Mouse (Mus musculus) urinary bladder, postnatal 4 days (tissue): ENCODE measurements around the gene Htr1f.
"Not testable (repeated sequence)": the region's sequence is repeated elsewhere in the genome, so short reads cannot be mapped to it uniquely, and the experiment has no call there.

Experiments used
- DNase-seq, 2 experiments: peaks; one replicate each; pipeline ENCODE4 v3.0.0; 2021 to 2022; ENCODE audit warnings: low spot score in 2 of 2

Gene Htr1f

DNA sequence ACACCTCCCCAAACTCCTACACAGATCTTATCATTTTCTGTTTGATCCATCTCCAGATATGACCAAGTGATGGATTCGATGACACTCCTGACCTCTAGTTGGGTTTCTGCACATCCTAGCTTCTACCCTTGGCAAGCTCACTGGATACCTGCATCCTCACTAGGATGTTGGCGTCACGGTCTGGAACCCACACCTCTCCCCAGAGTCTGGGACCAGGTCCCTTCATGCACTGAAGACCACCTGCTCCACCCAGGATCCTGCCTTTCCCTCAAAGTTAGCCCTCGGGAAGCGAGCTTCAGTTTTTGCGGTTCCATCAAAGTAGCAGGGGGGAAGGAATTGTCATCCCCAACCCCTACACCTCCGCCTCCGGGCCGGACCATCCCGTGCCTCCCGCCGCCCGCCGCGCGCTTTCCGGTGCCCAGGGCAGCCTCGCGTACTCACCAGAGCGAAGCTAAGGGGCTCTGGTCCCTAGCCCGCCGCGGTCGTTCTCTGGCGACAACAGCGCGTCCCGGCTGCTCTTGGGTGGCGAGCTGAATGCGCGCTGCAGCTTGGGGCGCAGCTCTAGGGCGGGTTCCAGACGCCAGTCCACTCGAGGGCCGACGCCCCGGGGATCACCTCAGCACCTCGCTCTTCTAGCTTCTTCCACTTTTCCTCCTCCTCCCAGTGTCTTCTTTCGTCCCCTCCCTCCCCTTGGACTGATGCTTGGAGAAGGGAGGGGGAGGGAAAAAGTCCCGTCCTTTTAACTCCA, at the start of gene Htr1f:
Gene Htr1f (minus strand): TSS at position 671 of the 748 bp plus-strand sequence.
- DNase-seq = no peak

DNA sequence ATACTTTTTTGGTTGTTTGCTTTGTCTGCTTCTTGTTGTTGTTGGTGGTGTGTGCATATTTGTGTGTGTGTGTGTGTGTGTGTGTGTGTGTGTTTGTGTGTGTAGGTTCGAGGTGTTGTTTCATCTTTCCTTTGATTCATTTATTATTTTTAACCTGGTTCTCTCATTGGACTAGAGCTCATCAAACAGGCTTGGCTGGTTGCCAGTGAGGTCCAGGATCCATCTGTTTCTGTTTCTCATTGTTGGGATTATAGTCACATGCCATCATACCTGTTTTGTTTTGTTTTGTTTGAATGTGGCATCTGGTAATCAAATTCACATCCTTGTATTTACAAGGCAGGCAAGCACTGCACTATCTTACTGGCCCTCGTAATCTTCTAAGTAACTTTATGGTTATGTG, 34.1 kb upstream of the Htr1f start:
- DNase-seq = no peak

DNA sequence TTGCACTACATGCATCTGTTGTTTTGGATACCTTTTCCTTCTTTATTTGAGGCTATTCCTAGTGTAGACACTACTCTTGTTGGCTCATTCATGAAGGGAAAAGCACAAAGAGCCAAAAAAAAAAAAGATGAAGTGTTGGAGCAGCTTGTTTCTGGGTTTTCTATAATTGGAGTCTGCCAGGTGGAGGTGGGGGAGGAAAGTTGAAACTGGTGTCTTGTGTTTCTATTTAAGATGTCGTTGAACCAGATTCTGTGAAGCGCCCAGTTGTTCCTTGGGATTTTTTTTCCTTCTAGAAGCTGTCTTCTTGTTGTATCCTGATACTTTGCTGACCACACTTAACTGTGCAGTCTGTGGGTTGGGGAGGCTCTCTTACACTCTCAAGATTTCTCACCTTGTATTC, 23.7 kb upstream of the Htr1f start:
- DNase-seq = no peak

DNA sequence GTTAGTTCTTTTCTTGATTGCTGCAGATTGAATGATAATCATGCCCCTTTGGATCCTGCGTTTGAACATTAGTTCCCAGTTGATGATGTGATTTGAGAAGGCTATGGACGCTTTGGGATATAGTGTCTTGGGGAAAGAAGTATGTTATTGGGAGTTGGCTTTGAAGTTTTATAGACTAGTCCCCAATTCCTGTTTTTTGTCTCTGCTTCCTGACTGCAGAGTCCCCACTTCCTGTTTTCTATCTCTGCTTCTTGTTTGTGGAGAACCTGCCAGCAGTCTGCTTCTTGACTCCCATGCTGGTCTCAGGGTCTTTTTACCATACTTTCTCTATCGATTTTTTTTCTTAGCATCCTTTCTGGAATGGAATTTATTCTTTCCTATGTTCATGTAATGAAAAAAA, 22.2 kb upstream of the Htr1f start:
- DNase-seq = no peak

DNA sequence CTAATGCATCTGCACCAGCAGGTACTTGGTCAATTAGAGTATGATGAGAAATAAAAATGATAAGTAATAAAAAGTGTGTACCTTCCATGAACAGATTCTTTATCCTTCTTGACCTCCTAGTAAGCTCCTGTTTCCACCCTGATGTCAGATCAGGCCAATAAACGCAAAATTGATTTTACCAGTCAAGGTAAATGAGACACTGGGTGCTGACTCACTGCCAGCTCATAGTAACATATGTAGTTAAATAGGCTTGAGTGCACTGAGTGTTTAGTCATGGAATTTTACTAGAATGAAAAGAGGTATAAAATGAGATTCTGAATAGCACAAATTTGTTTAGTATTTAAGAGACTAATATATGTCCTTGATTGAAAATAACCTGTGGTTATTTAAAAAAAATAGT, 6.6 kb upstream of the Htr1f start:
- no peak for DNase-seq

DNA sequence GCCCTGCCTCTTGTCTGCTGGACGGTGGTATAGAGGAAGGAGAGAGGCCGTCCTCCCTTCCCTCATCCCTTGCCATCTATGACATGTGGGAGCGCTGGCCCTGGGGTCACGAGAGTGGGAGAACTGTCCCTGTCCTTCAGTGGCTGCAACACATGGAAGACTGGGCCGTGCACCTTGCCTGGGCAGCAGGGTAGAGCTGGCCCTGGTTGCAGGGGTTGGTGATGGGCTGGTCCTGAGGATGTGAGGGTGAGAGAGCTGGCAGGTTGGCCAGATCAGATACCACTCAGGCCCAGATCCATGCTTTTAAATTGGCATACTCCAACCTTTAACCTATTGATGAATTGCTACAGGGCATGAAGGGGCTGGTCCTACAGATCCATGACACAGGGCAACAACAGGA, 12.1 kb downstream of the Htr1f start:
- no peak for DNase-seq

DNA sequence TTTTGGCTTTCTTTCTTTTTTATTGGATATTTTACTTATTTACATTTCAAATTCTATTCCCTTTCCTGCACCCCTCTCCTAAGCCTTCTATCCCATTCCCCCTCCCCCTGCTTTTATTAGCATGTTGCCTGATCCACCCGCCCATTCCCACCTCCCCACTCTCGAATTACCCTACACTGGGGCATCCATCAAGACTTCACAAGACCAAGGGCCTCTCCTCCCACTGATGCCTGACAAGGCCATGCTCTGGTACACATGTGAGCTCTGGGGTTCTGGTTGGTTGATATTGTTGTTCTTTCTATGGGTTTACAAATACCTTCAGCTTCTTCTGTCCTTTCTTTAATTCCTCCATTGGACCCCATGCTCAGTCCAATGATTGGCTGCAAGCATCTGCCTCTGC, 22.2 kb downstream of the Htr1f start:
- DNase-seq = no peak

DNA sequence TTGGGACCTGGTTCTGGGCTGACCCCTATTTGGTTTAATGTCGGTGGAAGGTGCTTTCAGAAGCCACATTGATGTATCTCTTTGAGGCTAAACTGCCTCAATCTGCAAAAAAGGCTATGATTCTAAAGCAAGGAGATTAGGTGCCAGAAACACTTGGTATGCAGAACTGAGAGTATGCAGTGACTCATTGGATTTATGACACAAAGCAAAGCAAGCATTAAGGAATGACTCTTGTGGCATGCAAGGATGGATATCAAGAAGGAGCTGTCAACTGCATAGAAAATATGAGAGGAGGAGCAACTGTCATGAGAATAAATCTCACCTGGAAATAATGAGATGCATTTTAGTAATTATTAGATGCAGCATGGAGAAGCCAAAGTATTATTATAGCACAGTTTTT, 35.8 kb downstream of the Htr1f start:
- DNase-seq = no peak

DNA sequence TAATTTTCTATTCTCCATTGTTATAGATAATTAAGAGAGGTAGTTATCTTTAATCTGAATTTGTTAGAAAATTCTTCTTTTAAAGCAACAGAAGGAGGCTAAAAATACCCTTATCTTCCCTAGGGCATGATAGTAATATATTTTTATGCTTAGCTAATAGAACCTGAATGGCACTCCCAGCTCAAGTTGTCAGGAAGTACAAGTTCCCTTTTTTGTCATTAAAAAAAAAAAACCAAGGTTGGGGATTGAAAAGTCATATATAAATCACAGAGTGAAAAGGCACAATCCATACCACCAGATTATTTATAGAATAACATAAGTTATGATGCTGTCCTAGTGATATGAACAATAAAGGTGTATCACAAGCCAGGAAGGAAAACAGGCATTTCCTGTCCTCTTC, 39.4 kb downstream of the Htr1f start:
- no peak for DNase-seq

DNA sequence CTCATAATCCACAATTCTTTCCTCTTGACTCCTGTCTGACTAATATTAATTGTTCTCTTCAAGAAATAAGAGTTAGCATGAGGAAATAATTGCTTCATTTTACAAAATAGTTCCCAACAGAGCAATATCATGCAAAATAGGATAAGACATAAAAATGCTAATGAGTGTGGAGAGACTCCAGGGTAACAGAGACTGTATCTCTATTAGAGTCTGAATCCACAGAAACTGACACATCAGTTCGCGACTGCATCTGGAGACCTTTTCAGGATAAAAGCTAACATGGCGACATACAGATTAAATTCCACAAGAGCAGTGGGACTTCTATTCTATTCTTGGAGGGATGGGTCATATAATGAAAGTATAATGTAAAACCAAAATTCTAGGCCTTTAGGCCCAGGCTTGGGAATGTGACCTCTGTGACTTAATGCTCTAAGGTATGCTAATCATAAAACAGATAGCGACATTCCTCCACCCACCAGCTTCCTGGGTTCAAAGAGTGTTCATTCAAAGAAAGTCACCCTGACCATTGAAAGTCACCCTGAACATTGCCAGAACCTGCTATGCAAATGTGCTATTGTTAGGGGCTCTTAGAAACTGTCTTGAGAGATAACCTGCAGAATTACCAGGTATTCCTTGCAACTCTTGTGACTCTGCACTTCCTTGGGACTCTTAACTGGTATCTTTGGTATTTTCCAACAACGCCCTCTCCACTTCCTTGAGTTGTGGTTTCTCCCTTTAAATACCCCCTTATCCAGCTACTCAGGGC, 67.8 kb downstream of the Htr1f start:
- DNase-seq = not testable (repeated sequence)

DNA sequence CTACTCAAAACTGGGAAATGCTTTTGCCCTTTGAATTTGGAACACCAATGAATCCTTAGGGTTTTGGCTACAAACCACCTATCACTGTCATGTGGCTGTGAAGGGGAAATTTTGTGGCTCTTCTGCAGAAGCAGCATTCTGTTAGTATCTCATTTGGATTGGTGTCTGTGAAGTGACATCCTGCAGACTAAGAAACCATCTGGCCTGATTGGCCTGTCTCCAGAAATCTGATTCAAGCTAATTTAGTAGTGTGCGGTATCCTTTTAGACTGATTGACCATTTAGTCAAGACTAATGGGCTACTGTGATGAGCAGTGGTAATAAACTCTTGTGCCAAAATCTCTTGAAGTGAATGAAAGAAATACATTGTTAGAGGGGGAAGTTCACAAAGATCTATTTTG, 76.0 kb downstream of the Htr1f start:
- DNase-seq = no peak

DNA sequence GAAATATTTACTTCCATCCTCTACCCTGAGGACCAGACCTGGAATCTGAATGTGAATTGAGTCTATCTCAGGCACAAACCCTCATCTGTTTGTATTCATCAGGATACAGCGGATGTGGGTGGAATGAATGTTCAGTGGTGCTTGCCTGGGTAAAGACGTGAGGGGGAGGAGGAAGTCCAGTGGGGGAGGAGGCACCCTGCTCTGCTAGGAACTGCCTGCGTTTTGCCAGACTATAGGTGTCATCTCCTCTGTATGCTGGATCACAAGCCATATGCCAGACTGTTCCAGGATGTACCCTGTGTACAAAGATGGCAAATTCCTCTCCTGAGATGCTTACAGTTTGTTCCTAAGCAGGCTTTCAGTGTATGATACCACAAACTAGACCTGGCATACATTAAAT, 83.3 kb downstream of the Htr1f start:
- DNase-seq = no peak

DNA sequence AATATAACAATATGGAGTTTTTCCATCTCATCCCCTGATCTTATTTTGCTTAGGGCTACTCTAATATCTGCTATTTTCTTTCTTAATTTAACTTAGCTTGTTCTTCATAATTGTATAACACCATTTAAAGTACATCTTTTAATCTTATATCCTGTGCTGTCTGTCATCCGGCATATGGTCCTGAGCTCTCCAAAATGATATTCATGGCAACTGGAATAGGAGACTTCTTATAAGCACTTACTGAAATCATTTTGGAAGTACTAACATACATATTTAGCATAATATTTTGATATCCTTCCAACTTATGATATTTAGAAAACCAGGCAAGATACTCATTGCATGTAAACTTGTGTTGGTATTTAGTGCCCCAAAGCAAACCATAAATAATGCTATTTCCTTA, 86.9 kb downstream of the Htr1f start:
- no peak for DNase-seq

DNA sequence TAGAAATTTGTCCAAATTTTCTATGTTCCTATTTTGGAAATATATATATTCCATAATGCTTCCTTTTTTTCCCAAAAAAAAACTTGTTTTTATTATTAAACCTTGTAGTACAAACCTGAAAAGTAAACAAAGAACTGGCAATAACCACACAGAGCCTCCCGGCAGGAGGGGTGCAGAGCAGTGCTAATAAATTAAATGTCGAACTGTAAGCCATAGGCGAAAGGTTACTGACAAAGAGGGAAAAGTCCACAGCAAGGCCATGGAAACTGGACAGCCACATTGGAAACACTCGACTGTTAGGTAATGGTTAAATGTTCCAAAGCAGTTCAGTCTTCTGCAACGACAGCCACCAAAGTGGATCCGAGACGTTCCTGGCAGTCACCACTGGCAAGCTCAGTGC, 87.5 kb downstream of the Htr1f start:
- DNase-seq = no peak

DNA sequence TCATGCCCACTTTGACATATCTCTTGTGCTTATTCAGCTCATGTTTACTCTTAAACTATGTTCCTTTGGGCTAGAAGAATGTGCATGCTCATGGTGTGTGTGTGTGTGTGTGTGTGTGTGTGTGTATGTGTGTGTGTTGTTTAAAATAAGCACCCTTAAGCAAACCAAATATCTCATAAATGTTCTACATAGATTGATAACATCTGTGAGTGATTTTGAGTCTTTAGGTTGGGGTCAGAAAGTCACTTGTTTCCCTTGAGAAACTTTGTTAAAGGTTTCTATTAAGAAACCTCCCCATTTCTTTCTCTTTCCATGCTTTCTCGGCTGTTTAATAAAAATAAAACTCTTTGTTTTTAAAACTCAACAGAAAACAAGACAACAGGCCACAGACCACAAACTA, 88.1 kb downstream of the Htr1f start:
- DNase-seq = no peak

DNA sequence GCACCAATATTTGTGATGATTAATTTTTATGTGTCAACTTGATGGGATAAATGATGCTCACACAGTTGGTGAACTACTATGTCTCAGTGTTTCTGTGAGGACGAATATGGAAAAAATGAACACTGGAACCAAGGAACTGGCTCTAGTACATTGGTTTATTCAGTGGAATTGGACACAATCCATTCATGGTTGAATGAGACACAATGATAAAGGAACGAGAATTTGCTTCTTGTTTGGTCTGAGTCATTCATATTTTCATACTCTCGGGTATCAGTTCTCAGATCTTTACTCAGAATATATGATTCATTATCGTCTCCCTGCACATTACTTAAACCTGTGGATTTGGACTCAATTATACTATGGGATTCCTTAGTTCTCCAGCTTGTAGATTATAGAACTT, 90.4 kb downstream of the Htr1f start:
- no peak for DNase-seq

DNA sequence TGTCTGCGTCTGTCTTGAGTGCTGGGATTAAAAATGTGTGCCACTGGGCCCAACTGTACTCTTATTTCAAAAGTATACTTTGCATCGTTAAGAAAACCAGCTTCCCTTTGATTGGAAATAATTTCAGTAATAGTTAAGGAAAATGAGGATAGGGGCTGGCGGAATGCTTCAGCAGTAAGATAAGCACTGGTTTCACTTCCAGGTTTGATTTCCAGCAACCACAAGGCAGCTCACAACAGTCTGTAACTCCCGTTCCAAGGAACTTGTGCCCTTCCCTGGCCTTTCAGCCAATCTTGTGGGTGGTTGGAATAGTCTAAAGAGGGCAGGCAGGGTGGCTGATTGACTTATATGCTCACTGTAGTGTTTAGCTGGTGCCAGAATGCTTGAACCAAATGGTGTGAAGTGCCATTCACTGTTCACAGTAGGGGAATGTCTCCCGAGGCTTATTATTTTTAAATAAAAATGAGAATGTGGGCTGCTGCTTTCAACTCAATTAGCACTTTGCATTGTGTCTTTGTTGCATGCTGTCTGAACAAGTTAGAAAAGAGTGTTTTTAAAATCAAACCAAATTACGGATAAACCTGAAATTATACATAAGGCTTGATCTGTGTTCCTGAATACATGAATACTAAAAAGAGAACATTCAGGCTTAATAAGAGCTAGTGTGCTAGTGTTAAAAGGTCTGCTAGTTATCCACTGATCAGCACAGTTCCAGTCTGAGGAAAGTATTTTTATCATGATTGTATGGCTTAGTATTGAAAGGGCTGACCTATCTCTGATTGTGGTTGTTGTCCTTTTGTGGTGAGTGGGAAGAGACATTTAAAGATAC, 103.4 kb downstream of the Htr1f start:
- DNase-seq = no peak

DNA sequence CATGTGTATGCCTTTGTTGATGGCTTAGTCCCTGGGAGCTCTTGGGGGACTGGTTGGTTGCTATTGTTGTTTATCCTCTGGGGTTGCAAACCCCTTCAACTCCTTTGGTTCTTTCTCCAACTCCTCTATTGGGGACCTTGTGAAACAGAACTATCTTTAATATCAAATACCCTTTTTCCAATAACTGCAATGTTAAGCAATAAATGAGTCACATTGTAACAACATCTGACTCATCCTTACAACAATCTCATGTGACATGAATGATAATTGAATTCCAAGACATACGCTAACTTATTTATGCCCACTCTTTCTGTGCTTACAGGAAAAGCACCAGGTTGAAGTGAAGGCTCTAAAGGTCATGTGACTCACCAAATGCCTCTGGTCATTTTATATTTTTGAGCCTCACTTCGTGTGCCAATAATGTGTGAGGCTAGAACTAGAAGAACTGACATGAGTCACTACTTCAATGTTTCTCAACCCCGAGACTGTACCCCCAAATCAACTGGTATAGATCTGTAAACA, 116.3 kb downstream of the Htr1f start:
- no peak for DNase-seq

DNA sequence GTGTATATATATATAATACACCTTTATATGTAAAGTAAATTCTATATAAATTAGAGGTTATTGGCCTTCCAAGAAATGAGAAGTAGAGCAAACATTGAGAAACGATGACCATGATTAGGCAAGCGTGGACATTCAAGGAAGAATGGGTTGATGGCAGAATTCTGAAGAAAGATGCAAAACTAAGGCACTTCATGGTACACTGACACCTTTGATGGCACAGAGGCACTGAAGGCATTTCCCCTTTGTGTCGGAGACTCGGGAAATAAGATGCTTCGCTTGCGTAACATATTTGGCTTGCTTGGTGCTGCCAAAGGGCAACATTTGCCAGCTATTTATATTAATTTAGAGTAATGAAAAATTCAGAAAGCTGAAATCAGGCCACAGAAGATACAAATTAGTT, 118.1 kb downstream of the Htr1f start:
- no peak for DNase-seq

DNA sequence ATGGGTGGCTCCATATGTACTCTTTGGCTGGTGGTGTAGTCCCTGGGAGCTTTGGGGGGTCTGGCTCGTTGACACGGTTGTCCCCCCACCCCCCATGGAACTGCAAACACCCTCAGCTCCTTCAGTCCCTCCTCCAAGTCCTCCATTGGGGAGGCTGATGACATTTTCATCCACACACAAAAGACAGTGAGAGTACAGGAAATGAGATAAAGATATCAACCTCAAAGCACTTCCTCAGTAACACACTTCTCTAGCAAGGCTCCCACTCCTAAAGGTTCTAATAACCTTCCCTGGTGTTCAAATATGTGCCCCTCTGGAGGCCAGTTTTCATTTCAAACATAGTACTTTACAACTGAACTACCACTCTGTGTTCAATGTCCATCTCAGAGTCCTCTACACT, 118.6 kb downstream of the Htr1f start:
- no peak for DNase-seq

DNA sequence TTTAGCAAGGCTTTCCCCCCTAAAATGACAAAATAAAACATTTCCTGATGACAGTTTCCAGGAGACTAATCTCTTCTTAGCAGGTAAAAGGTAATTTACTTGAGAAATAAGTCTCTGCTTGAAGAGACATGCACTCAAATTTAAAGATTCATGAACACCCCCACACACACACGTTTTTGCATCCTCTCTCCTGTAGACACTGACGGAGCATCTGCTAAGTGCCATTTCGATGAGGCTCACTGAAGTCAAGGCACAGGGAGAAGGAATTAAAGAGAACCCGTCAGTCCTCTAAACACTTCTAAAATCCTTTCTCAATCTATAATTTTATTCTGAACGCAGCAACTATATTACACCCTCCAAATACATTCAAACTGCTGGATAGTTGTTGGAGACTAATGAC, 131.0 kb downstream of the Htr1f start:
- DNase-seq = no peak

DNA sequence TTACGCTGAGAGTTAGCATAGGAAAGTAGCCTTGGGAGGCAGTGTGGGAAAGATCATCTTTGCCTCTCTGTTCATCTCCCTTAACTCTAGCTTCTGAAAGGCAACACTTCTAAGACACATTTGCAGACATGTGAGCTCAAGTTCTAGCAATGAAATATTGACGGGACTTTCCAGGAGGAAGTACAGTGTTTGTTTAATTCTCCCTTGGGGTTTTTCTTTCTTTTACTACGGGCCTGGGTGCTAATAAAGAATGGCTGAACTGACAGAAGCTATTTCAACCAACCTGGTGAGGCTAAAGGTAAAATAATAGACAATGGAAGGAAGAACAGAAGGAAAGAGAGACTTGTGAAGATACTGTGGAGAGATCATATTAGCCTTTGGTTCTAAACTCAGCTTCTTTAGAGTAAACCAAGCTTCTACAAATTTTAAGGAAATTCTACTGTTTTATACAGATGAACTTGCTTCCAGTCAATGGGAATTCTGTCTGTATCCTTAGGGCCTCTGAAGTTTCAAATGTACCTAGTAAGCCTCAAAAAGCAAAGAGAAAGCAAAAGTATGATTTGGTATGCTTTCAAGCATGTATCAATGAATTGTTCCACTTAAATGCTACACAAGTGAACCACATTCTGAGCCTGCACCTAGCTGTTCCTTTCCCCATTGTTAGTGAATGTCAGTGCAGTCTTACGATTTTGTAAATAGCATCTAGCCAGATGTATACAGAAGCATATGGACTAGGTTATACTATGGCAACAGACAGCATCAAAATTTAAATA, 131.9 kb downstream of the Htr1f start:
- DNase-seq = no peak
